Mouse (Mus musculus) gastrocnemius, adult 8-10 months (tissue): ENCODE data around the gene Trim63. TPM values are rescaled to one million over a fixed set of nuclear protein-coding genes. Genes with fewer than 3 reads are reported as not detected.

Experiments used
- DNase-seq, 2 experiments: peaks; one replicate each; pipeline ENCODE4 v3.0.0; 2022; ENCODE audit warnings: low spot score in 2 of 2
- total RNA-seq, 4 experiments: library from RNA; stranded (reverse); gene quantifications; 2 replicates each; pipeline ENCODE4 v1.2.4; 2022

Gene Trim63
- total RNA-seq, 4 experiments from 2014 or later: 202 to 681 (median 229) TPM

DNA sequence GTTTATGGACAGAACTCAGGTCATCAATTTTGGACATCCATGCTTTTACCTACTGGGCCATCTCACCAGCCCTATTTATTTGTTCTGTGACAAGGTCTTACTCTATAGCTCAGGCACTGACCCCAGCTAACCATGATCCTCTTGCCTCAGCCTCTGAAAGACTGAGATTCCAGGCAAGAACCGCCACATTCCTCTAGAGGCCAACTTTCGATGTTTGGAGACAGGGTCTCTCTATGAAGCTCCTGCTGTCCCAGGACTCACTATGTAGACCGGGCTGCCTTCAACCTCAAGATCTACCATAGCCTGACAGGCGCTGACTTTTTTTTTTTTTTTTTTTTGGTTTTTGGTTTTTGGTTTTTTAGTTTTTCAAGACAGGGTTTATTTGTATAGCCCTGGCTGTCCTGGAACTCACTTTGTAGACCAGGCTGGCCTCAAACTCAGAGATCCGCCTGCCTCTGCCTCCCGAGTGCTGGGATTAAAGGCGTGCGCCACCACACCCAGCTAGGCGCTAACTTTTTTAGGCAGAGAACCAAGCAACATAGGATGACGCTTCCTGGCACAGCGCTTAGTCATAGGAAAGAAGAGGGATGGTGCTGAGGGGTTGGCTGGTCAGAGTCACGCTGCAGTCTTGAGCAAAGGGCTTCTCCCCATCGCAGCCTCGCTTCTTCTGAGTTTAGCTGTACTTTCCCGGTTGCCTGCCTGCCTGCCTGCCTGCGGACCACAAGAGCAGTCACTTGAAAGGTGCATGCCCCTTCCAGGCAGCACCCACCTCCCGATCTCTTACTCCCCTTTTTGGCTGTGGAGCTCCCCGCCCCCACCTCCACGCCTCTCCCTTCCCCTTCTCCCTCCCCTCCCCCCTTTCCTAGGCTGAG lies 16.1 kb upstream of the Trim63 start:
- no peak for DNase-seq

DNA sequence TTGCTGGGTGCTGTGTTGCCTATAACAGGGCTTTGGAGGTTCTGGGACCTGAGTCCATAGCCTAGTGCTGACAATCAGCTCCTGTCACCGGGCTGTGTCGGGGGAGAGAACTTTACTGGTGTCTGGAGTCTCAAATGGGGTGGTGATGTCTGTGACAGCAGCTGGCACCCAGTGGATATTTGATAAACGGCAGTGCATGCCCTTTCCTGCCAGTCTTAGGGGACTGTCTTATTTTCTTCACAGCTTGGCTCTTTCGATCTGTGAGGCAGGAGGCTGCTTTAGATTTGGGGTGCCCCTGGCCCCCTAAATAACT lies 15.5 kb upstream of the Trim63 start:
- DNase-seq: peak in 1 of 2 experiments; percentile 55

GRCm38 (mm10) chr4:134300316-134300715 lies 14.6 kb upstream of the Trim63 start:
- DNase-seq: peak; percentile 90 to 95

- peak in 1 of 2 experiments; percentile 50 for DNase-seq
These were observed 12.8 kb upstream of the Trim63 start for GRCm38 (mm10) chr4:134302084-134302483.

- no peak for DNase-seq
These were observed 8.0 kb upstream of the Trim63 start for GRCm38 (mm10) chr4:134306963-134307362.

DNA sequence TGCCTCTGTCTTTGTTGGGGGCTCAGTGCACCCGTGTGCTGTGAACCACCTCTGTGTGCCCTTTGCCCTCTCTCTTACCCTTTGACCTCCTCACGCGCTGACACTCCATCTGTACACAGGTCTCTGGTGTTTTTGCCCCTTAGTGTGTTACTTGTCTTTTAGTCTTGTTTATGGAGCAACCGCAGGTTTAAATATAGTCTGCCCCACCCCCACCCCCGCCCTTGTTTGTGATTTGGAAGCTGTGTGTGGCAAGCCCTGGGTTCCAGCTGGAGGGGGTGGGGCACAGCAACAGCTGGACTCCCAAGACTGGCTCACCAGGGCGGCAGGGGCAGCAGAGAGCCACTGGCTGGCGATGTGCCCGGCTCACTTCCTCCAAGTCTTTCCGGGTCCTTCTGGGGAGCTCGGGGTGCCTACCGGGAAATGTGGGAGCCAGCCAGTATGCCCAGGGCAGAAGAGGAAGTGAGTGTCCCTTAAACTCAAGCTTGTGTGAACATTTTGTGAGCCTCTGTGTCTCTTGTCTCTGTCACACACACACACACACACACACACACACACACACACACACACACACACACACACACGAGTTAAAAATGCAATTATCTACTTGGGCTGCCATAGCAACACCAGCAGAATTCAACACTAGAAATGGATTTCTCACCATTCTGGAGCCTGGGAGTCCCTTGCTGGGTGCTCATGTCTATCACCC lies 7.4 kb upstream of the Trim63 start:
- peak; percentile 70 to 86 for DNase-seq

GRCm38 (mm10) chr4:134310106-134310505 lies 4.8 kb upstream of the Trim63 start:
- DNase-seq: peak; percentile 47 to 50

GRCm38 (mm10) chr4:134310656-134311055 lies 4.3 kb upstream of the Trim63 start:
- DNase-seq: peak; percentile 48 to 62

DNA sequence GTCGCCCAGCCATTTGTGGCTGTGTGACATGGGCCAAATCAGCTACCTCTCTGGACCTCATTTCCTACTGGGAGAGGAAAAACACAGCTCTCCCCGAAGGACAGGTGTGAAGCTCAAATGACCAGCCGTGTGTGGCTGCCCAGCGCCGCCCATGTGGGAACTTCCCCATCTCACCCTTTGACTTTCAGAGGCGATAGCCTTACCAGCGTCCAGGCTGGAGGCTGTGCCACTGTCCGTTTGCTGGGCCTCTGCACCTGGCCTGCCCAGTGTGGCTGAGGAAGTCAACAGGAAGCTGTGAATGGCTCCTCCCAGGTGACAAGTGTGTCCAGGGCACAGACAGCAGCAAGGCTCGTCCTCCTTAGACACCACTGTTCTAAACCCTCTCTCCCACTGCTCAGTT lies 3.1 kb upstream of the Trim63 start:
- peak; percentile 40 to 78 for DNase-seq

- no peak for DNase-seq
These were observed 2.6 kb upstream of the Trim63 start for GRCm38 (mm10) chr4:134312341-134312740.

GRCm38 (mm10) chr4:134312901-134313300 lies 2.0 kb upstream of the Trim63 start:
- DNase-seq: no peak

DNA sequence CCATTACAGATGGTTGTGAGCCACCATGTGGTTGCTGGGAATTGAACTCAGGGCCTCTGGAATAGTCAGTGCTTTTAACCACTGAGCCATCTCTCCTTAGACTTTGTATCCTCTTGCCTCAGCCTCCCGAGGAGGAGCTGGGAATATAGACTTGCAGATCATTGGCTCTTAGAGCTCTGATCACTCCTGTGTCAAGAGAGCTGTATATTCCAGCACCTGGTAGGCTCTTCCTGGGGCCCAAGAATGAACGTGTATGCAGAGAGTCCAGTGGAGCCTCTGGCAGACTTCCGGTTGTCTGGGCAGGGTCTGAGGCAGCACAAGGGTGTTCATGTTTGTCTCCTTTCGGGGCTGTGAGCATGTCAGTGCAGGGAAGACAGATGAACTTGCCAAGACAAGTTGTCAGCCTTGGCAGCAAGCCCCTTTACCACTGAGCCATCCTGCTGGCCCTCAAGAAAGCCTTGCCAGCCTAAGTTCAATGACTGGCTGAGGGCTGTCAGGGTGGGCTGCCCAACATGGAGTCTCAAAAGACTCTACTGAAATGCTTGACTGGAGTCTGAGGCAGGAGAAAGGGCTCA lies 752 bp upstream of the Trim63 start:
- peak; percentile 39 to 54 for DNase-seq

DNA sequence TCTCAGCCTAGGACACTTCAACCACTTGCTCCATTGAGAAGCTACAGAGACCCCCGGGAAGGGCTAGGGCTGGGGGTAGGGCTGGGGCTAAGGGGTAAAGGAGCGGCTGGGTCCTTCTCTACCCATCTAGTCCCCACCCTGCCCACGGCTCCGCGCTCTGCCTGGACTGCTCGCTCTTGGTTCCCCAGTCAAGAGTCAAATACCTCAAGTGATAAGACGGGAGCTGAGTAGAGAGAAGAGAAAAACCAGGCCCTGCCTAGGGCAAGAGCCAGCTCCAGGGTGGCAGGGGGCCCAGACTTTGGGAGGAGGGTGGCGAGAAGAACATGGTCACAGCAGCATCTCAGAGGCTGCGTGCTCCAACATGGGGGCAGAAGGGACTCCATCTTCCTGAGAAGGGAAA lies 550 bp downstream of the Trim63 start:
- no peak for DNase-seq

GRCm38 (mm10) chr4:134316390-134316789 lies 1.5 kb downstream of the Trim63 start:
- peak; percentile 40 to 59 for DNase-seq

GRCm38 (mm10) chr4:134319074-134319473 lies 4.2 kb downstream of the Trim63 start:
- peak in 1 of 2 experiments; percentile 41 for DNase-seq

- DNase-seq: peak in 1 of 2 experiments; percentile 34
These were observed 4.8 kb downstream of the Trim63 start for GRCm38 (mm10) chr4:134319674-134320073.

DNA sequence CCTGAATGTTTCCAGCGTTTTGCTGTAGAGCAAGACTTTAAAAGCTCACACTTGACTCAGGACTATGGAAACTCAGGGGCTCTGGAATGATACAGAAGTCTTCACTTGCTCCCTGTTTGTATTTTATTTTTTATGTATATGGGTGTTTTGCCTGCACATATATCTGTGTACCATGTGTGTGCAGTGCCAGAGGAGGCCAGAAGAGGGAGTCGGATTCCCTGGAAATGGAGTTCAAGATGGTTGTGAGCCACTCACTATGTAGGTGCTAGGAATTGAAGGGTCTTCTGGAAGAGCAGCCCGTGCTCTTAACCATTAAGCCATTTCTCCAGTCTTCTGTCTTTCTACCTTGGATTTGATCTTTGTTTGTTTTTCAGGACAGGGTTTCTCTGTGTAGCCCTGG lies 6.6 kb downstream of the Trim63 start:
- DNase-seq: no peak

DNA sequence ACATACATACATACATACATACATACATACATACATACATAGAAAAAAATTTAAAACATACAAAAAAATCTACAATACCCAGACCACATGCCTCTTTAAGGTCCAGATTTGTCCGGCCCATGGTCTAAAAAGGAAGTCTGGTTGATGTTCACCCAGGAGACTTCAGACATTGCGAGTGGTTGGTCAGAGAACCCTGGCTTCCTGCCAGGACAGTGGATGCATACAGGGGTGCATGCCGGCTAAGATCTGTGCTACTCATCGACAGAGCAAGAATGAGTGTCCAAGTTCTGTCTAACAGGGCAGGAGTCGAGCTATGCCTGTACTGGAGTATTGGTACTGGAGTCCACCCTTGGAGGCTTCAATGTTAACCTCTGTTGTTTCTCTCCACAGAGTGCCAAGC lies 9.7 kb downstream of the Trim63 start:
- DNase-seq: no peak

DNA sequence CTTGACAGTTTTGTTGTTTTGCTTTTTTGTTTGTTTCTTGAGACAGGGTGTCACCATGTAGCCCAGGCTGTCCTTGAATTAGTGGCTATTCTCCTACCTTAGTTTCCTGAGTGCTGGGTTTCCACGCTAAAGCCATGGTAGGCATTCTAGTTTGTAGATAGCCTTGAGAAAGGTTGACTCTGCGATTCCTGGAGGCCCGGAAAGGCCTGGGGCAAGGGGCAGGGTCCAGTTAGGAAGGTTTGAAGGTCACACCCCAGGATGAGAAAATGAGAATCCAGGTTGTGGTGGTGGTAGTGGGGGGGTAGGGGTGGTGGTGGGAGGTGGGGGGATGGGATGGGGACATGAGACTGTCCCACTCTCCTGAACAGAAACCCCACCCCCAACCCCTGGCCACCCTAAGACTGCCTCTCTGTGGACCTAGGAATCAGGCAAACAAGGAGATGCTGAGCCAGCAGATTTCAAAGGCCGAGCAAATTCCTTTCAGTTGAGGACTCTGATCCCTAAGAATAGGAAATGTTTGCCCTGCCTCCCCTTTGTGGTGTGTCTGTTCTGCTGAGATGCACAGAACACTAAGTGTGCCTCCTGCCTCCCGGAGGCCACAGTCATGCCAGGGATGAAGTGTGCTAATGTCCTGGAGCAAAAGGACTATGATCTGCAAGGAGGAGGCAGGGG lies 12.1 kb downstream of the Trim63 start:
- no peak for DNase-seq

- DNase-seq: no peak
These were observed 13.2 kb downstream of the Trim63 start for GRCm38 (mm10) chr4:134328151-134328550.

DNA sequence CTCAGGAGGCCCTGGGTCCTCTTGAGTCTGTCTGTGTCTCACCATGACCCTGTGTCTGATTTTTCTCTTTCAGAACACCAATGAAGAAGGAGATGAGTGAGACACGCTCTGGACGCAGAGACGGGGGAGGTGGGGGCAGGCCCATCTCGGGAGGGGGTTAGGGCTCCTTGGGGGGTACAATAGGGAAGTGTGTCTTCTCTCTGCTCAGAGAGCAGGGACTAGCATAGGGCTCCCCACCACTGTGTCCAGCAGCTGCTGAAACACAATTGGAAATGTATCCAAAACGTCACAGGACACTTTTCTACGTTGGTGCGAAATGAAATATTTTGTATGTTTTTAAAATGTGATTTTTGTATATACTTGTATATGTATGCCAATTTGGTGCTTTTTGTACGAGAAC lies 13.9 kb downstream of the Trim63 start:
- no peak for DNase-seq

GRCm38 (mm10) chr4:134330281-134330680 lies 15.4 kb downstream of the Trim63 start:
- no peak for DNase-seq
